Mouse (Mus musculus) c-Kit-positive CD71-positive TER-119-positive erythroid progenitor cells, embryonic 14.5 days (primary cell): ENCODE data around the gene Olfr1134.
"Not testable (repeated sequence)": the region's sequence is repeated elsewhere in the genome, so short reads cannot be mapped to it uniquely, and the experiment has no call there.

ENCODE experiments used
- DNase-seq: peaks from one replicate; pipeline ENCODE4 v3.0.0-alpha.2; 2013; ENCODE audit warnings: low spot score

Gene Olfr1134

DNA sequence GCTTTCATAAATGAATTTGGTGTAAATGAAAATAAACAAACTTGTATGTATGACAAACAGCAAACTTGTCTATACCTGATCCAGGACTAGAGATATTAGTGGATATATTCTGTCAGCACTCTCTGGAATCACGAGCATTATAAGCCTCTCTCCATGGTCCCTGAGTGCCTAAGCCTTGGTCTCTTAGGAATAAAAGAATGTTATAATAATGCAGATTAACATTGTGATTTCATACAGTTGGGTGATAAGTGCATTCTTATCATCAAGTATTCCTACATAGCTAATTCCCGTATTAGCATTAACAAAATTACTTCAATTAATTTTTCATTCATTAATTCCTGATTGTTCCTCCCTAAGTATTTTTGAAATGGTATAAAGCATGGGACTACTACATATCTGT lies at the start of gene Olfr1134:
Gene Olfr1134 (minus strand): TSS at position 101 of the 400 bp plus-strand sequence.
- DNase-seq, result no peak

DNA sequence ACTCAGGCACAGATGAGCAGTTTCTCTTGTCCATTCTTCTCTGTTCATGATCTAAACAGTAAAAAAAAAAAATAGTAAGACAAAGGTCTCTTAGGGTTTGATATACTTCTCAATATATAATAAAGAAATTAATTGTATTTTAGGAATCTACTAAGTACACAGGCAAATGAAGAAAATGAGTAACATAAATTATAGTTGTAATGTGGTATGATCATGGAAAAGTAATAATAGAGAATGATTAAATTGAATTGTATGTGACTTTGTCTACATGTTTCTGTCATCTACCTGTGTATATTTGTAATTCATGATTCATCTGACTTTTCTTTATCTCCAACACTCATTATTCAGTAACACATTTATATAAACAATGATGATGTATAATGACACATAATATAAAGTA lies 35.6 kb upstream of the Olfr1134 start, which contains the start of gene Olfr1136:
Gene Olfr1136 (minus strand): TSS at position 101 of the 400 bp plus-strand sequence.
- no peak for DNase-seq

- no peak for DNase-seq
These were observed 15.3 kb upstream of the Olfr1134 start, which contains the start of gene Olfr1135 for GRCm38 (mm10) chr2:87673564-87673963. Gene Olfr1135 (minus strand): TSS chr2:87673664.

GRCm38 (mm10) chr2:87647274-87647673 lies 11.0 kb downstream of the Olfr1134 start, which contains the start of gene Olfr1133:
Gene Olfr1133 (minus strand): TSS chr2:87647374.
- no peak for DNase-seq

GRCm38 (mm10) chr2:87642441-87642840 lies 15.8 kb downstream of the Olfr1134 start:
- no peak for DNase-seq

- no peak for DNase-seq
These were observed 20.8 kb downstream of the Olfr1134 start, which contains the start of gene Olfr1132 for GRCm38 (mm10) chr2:87637435-87637834. Gene Olfr1132 (minus strand): TSS chr2:87637535.

DNA sequence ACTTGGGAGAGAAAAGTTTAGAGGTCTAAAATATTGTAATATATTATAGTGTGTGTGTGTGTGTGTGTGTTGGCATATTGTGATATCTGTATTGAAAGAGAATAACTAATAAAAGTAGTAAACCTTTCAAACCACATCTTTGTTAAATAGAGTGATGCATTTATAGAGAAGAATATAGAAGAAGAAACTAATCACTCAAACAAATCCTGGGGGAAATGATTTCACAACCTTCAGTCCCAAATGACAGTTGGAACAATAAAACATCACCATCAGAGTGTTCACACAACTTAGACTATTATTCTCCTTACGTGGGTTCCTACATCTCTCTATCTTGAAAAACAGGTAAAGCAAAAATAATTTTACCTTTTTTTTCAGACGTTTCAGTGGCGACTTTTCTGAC lies 31.5 kb downstream of the Olfr1134 start, which contains the start of gene Olfr1131:
Gene Olfr1131 (plus strand): TSS at position 301 of the 400 bp plus-strand sequence.
- DNase-seq, result no peak

- not testable (repeated sequence) for DNase-seq
These were observed 52.3 kb downstream of the Olfr1134 start, which contains the start of gene Olfr1130 for GRCm38 (mm10) chr2:87605912-87606311. Gene Olfr1130 (plus strand): TSS chr2:87606212.
